Mouse (Mus musculus) megakaryocyte, embryonic 14.5 days (primary cell): ENCODE measurements at regions not wholly inside any gene's neighbourhood (a gene's known extent, or its start where the extent isn't known, plus 50 kb on each side); places are given as distances from the start of the nearest gene placed in this dataset.

Experiments used
- H3K27me3 ChIP-seq: replicated peaks from 2 replicates; pipeline ENCODE3; 2012; ENCODE audit warnings: inconsistent platforms
- H3K36me3 ChIP-seq: replicated peaks from 2 replicates; pipeline ENCODE3; 2012; ENCODE audit warnings: low read length, inconsistent platforms, mixed read lengths
- H3K4me1 ChIP-seq: 2 replicates; pipeline ENCODE4 v1.6.1; 2012; ENCODE audit warnings: inconsistent platforms
- H3K4me3 ChIP-seq: replicated peaks from 2 replicates; pipeline ENCODE3; 2012; ENCODE audit warnings: moderate library complexity, mild to moderate bottlenecking, inconsistent platforms
- H3K9me3 ChIP-seq: 2 replicates; pipeline ENCODE4 v1.6.1; 2012; ENCODE audit warnings: inconsistent platforms
- FLI1 ChIP-seq: IDR thresholded peaks from 2 replicates; pipeline ENCODE4 v1.6.1; 2012; ENCODE audit warnings: low read length, inconsistent platforms, mixed read lengths
- GATA1 ChIP-seq: IDR thresholded peaks from 3 replicates; pipeline ENCODE4 v1.6.1; 2012; ENCODE audit warnings: mixed read lengths, low read length, inconsistent platforms, borderline replicate concordance

- Histone ChIP-seq H3K4me3 (no peak overlapping the region), H3K36me3 (no peaks in the 10 kb centered on the region), H3K9me3 (peaks cover 15% of the 10 kb centered on the region), H3K27me3 (peaks cover 6% of the 10 kb centered on the region), H3K4me1 (0 out of 2 replicates have a peak, but pooled peaks cover under 1% of the 10 kb centered on the region)
- TF ChIP-seq GATA1: no peak
- no peak for TF ChIP-seq FLI1
Observed at GRCm38 (mm10) chr12:17636146-17636545, 54.5 kb upstream of the Hpcal1 start.

DNA sequence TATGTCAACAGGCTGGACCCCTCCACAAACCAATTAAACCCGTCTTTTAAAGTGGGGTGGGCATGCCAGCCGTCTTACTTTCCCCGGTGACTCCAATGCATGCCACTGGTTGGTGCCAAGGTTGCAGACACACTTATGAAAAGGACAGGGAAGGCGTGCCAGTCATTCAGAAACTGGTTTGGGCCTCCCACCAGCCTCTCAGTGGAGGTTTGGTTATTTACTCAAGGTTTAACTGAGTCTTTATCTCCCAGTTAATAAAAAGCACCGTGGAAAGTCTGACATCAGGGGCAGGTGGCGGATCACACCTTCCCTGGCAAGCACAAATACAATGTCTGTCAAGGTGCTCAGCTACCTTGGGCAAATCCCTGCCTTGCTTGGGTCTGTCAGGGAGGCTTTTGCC lies 54.1 kb upstream of the Hpcal1 start:
- Histone ChIP-seq H3K9me3 (peaks cover 13% of the 10 kb centered on the region), H3K4me3 (no peak overlapping the region), H3K4me1 (0 out of 2 replicates have a peak, but pooled peaks cover 3% of the 10 kb centered on the region), H3K27me3 (peaks cover 6% of the 10 kb centered on the region), H3K36me3 (no peaks in the 10 kb centered on the region)
- TF ChIP-seq GATA1: no peak
- no peak for TF ChIP-seq FLI1
